Mouse (Mus musculus) fibroblast of lung, adult 2 months (primary cell): ENCODE data around the gene Rph3al.
A peak's percentile ranks its signal among the peaks of the same experiment; 100 is the strongest.

Experiments
- DNase-seq: peaks from one replicate; pipeline ENCODE4 v3.0.0-alpha.2; 2011; ENCODE audit warnings: low read depth

Rph3al gene

GRCm38 (mm10) chr11:75811900-75812299 lies 126.3 kb downstream of the Rph3al start:
- DNase-seq: peak; percentile 74

GRCm38 (mm10) chr11:75810526-75810925 lies 127.7 kb downstream of the Rph3al start:
- DNase-seq: no peak

- no peak for DNase-seq
Measured at GRCm38 (mm10) chr11:75807486-75807885, 130.7 kb downstream of the Rph3al start.

GRCm38 (mm10) chr11:75801771-75802550 lies 136.3 kb downstream of the Rph3al start:
- DNase-seq: no peak

GRCm38 (mm10) chr11:75801369-75801768 lies 136.9 kb downstream of the Rph3al start:
- DNase-seq: no peak

GRCm38 (mm10) chr11:75796536-75797246 lies 141.5 kb downstream of the Rph3al start:
- DNase-seq: no peak

- no peak for DNase-seq
Measured at GRCm38 (mm10) chr11:75796029-75796445, 142.2 kb downstream of the Rph3al start, which contains the start of gene Doc2b. Doc2b (minus strand) TSS chr11:75796049.

GRCm38 (mm10) chr11:75795321-75795636 lies 142.9 kb downstream of the Rph3al start:
- no peak for DNase-seq

GRCm38 (mm10) chr11:75794602-75795320 lies 143.5 kb downstream of the Rph3al start:
- no peak for DNase-seq

- DNase-seq: no peak
Measured at GRCm38 (mm10) chr11:75793351-75793750, 144.9 kb downstream of the Rph3al start.

GRCm38 (mm10) chr11:75792535-75792934 lies 145.7 kb downstream of the Rph3al start:
- DNase-seq: no peak

GRCm38 (mm10) chr11:75785897-75786296 lies 152.3 kb downstream of the Rph3al start:
- DNase-seq: no peak

- DNase-seq: no peak
Measured at GRCm38 (mm10) chr11:75783799-75784198, 154.4 kb downstream of the Rph3al start.

GRCm38 (mm10) chr11:75781919-75782318 lies 156.3 kb downstream of the Rph3al start:
- DNase-seq: peak; percentile 47
